Mouse (Mus musculus) midbrain, embryonic 14.5 days (tissue): ENCODE data around the gene Pla2g6. TPM values are rescaled to one million over a fixed set of nuclear protein-coding genes. Genes with fewer than 3 reads are reported as not detected.

ENCODE experiments used
- ATAC-seq: fragments of 200-750 bp; cut with Nextera tagmentation; 2 replicates; pipeline ENCODE4 v1.8.0; 2017; ENCODE audit warnings: moderate number of reproducible peaks, moderate library complexity; ENCODE audit not compliant: low FRiP score, low TSS enrichment
- DNase-seq: peaks from one replicate; pipeline ENCODE4 v3.0.0-alpha.2; 2015
- H3K27ac ChIP-seq: fragments of 300-500 bp; sonication (generic); replicated peaks from 2 replicates; pipeline ENCODE4 v1.5.1; 2014; ENCODE audit warnings: mild to moderate bottlenecking, low read depth, low read length, moderate library complexity
- H3K27me3 ChIP-seq: fragments of 300-500 bp; sonication (generic); 2 replicates; pipeline ENCODE4 v1.6.1; 2014; ENCODE audit warnings: low read length, control low read depth, mixed read lengths; ENCODE audit not compliant: control insufficient read depth, insufficient read depth
- H3K36me3 ChIP-seq: fragments of 300-500 bp; sonication (generic); 2 replicates; pipeline ENCODE4 v1.6.1; 2014; ENCODE audit warnings: low read length, control low read depth; ENCODE audit not compliant: control insufficient read depth, insufficient read depth
- H3K4me1 ChIP-seq: fragments of 300-500 bp; sonication (generic); 2 replicates; pipeline ENCODE4 v1.6.1; 2014; ENCODE audit warnings: mild to moderate bottlenecking, antibody characterized with exemption, low read length, control low read depth; ENCODE audit not compliant: control insufficient read depth, insufficient read depth
- H3K4me2 ChIP-seq: fragments of 300-500 bp; sonication (generic); 2 replicates; pipeline ENCODE4 v1.6.1; 2014; ENCODE audit warnings: mild to moderate bottlenecking, low read length, moderate library complexity
- H3K4me3 ChIP-seq: fragments of 300-500 bp; sonication (generic); replicated peaks from 2 replicates; pipeline ENCODE4 v1.5.1; 2014; ENCODE audit warnings: low read depth, low read length
- H3K9ac ChIP-seq: fragments of 300-500 bp; sonication (generic); replicated peaks from 2 replicates; pipeline ENCODE4 v1.6.1; 2014; ENCODE audit warnings: mild to moderate bottlenecking, low read length, moderate library complexity
- H3K9me3 ChIP-seq: fragments of 300-500 bp; sonication (generic); 2 replicates; pipeline ENCODE4 v1.6.1; 2016; ENCODE audit warnings: low read length, control low read depth, mixed read lengths; ENCODE audit not compliant: control insufficient read depth
- WGBS: fragments of 180-500 bp; shearing (Covaris S2); extraction: QIAGEN DNeasy Blood & Tissue Kit; methylation state at CpG from one replicate; pipeline ENCODE4 v1.1.7; 2014; 5-methylcytosine and 5-hydroxymethylcytosine counted together
- polyA plus RNA-seq: library from polyadenylated mRNA; unstranded; fragments of >200 nt; fragmentation: Nextera tagmentation; extraction: Ambion mirVana; gene quantifications from 2 replicates; pipeline ENCODE4 v1.2.1, GENCODE M21; 2014

Gene Pla2g6
- 26.0 and 28.2 TPM in 2 replicates for polyA plus RNA-seq

GRCm38 (mm10) chr15:79328058-79328938 is at the start of gene Pla2g6:
Gene Pla2g6 (minus strand): TSS chr15:79328390.
- Histone ChIP-seq H3K27ac (peak within 1 kb of the TSS; percentile 93), H3K4me2 (peak within 1 kb of the TSS; percentile 70), H3K4me1 (peaks cover 23% of the 10 kb centered on the region), H3K9me3 (no peaks in the 10 kb centered on the region), H3K36me3 (no peaks in the 10 kb centered on the region), H3K9ac (peak within 1 kb of the TSS; percentile 70), H3K4me3 (peak within 1 kb of the TSS; percentile 52), H3K27me3 (no peaks in the 10 kb centered on the region)
- peak; percentile 97 for ATAC-seq
- peak; percentile 99 for DNase-seq
- 4% methylated on average over 46 of the region's 46 CpGs for WGBS

GRCm38 (mm10) chr15:79377681-79378080 is 49.5 kb upstream of the Pla2g6 start:
- no peak for ATAC-seq
- 86% methylated on average over 6 of the region's 6 CpGs for WGBS
- Histone ChIP-seq H3K36me3 (peaks cover 53% of the 10 kb centered on the region), H3K27ac (no peak overlapping the region), H3K9ac (no peak overlapping the region), H3K4me1 (no peaks in the 10 kb centered on the region), H3K4me2 (no peak overlapping the region), H3K27me3 (no peaks in the 10 kb centered on the region), H3K9me3 (no peaks in the 10 kb centered on the region), H3K4me3 (no peak overlapping the region)
- DNase-seq, result no peak

GRCm38 (mm10) chr15:79374760-79375159 is 46.6 kb upstream of the Pla2g6 start:
- H3K9ac ChIP-seq, result no peak overlapping the region; the same call in 1 of the 2 replicates
- H3K27me3 ChIP-seq, result no peaks in the 10 kb centered on the region
- 58% methylated on average over 3 of the region's 3 CpGs for WGBS
- H3K36me3 ChIP-seq, result peaks cover 69% of the 10 kb centered on the region
- no peaks in the 10 kb centered on the region for H3K4me1 ChIP-seq
- DNase-seq (no peak), ATAC-seq (no peak)
- peak overlapping the region; percentile 37; the same call in 1 of the 2 replicates for H3K27ac ChIP-seq
- H3K9me3 ChIP-seq, result no peaks in the 10 kb centered on the region
- no peak overlapping the region for H3K4me2 ChIP-seq
- H3K4me3 ChIP-seq, result no peak overlapping the region

GRCm38 (mm10) chr15:79370281-79370843 is 42.2 kb upstream of the Pla2g6 start:
- Histone ChIP-seq H3K27ac (0 out of 2 replicates have a peak overlapping the region, but pooled peaks have one; percentile 13), H3K9ac (no peak overlapping the region), H3K4me1 (no peaks in the 10 kb centered on the region), H3K27me3 (no peaks in the 10 kb centered on the region), H3K36me3 (peaks cover 77% of the 10 kb centered on the region), H3K4me2 (no peak overlapping the region), H3K4me3 (no peak overlapping the region), H3K9me3 (no peaks in the 10 kb centered on the region)
- DNase-seq (no peak), ATAC-seq (no peak)
- 71% methylated on average over 7 of the region's 7 CpGs for WGBS

- H3K4me3 ChIP-seq, result no peak overlapping the region
- no peaks in the 10 kb centered on the region for H3K27me3 ChIP-seq
- DNase-seq (no peak), ATAC-seq (no peak)
- WGBS, result 63% methylated on average over 15 of the region's 15 CpGs
- no peaks in the 10 kb centered on the region for H3K9me3 ChIP-seq
- H3K36me3 ChIP-seq, result peaks cover 80% of the 10 kb centered on the region
- no peak overlapping the region for H3K9ac ChIP-seq
- H3K4me2 ChIP-seq, result no peak overlapping the region
- H3K27ac ChIP-seq, result no peak overlapping the region
- no peaks in the 10 kb centered on the region for H3K4me1 ChIP-seq
These were observed 41.5 kb upstream of the Pla2g6 start for GRCm38 (mm10) chr15:79369452-79370280.

- no peaks in the 10 kb centered on the region for H3K9me3 ChIP-seq
- H3K27ac ChIP-seq, result no peak overlapping the region
- peaks cover 80% of the 10 kb centered on the region for H3K36me3 ChIP-seq
- no peak for ATAC-seq
- WGBS, result 90% methylated on average over 8 of the region's 8 CpGs
- H3K4me3 ChIP-seq, result no peak overlapping the region
- no peaks in the 10 kb centered on the region for H3K4me1 ChIP-seq
- DNase-seq, result no peak
- H3K4me2 ChIP-seq, result no peak overlapping the region
- H3K9ac ChIP-seq, result no peak overlapping the region
- no peaks in the 10 kb centered on the region for H3K27me3 ChIP-seq
These were observed 40.8 kb upstream of the Pla2g6 start for GRCm38 (mm10) chr15:79368861-79369440.

GRCm38 (mm10) chr15:79368313-79368811 is 40.2 kb upstream of the Pla2g6 start:
- Histone ChIP-seq H3K36me3 (peaks cover 82% of the 10 kb centered on the region), H3K27ac (no peak overlapping the region), H3K4me1 (no peaks in the 10 kb centered on the region), H3K9me3 (no peaks in the 10 kb centered on the region), H3K9ac (no peak overlapping the region), H3K4me2 (no peak overlapping the region), H3K27me3 (no peaks in the 10 kb centered on the region), H3K4me3 (no peak overlapping the region)
- ATAC-seq (no peak), DNase-seq (no peak)
- 75% methylated on average over 14 of the region's 14 CpGs for WGBS

- over 99% methylated on average over 5 of the region's 5 CpGs for WGBS
- H3K9me3 ChIP-seq, result no peaks in the 10 kb centered on the region
These were observed 38.2 kb upstream of the Pla2g6 start for GRCm38 (mm10) chr15:79366402-79366801.

More at GRCm38 (mm10) chr15:79366402-79366801, 38.2 kb upstream of the Pla2g6 start:
- ATAC-seq (no peak), DNase-seq (no peak)
- H3K27me3 ChIP-seq, result no peaks in the 10 kb centered on the region
- no peak overlapping the region for H3K9ac ChIP-seq
- H3K27ac ChIP-seq, result no peak overlapping the region
- no peaks in the 10 kb centered on the region for H3K4me1 ChIP-seq
- no peak overlapping the region for H3K4me3 ChIP-seq
- H3K36me3 ChIP-seq, result peaks cover 85% of the 10 kb centered on the region
- H3K4me2 ChIP-seq, result no peak overlapping the region
